Mouse (Mus musculus) cerebellum, postnatal 36 days (tissue): ENCODE measurements at regions not wholly inside any gene's neighbourhood (a gene's known extent, or its start where the extent isn't known, plus 50 kb on each side); places are given as distances from the start of the nearest gene placed in this dataset.

Source experiments
- DNase-seq, 2 experiments: peaks; one replicate each; pipeline ENCODE4 v3.0.0; 2021 to 2022; ENCODE audit warnings: mixed read lengths in 2 of 2

DNA sequence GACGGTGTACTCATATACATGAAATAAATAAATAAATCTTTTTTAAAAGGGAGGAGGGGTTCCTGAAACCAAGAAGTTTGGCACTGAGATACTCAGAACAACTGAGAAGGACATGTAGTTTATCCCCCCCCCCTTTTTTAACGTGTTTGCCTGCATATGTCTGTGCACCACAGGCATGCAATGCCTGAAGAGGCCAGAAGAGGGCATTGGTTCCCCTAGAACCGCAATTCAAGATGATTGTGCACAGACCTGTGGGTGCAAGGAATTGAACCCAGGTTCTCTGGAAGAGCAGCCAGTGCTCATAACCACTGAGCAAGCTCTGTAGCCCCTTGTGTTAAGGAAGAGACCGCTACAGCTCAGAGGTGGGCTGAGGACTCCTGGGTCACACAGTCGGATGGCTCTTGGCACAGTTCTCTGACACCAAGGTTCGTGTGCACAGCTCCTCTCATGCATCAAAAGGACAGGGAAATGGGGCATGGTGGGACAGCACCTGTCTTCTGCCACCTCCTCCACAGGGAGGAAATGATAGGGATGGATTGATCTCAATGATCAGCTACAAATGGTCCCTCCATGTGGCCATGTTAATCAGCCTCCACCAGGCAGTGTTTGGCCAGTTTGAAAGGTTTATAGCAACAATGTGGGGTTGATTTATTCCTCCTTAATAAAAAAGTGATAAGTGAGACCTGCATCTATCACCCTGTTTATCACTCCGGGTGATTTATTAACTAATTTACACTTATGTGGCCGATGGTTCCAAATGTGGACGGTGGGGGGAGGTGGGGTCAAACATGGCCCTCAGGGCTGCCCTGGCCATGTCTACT, 58.5 kb upstream of the Top1 start:
- DNase-seq, result no peak

DNA sequence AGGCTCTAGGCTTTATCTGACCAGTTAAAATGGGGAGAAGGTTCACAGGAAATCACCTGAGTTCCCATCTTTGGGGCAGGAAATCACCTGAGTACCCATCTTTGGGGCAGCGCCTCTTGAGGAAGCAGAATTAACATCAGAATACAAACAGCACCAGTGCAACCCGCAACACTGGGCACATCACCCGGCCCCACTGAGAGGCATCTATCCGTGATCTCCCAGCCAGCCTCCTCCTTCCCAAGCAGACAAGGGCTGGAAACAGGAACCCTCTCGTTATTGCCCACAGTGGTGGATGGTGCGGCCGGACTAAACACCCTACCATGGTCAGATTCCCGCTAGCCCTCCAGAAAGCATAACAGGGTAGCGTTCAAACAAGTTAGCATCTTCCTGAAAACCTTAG, 57.3 kb upstream of the Top1 start:
- no peak for DNase-seq

GRCm38 (mm10) chr2:160590209-160590910, 55.3 kb upstream of the Top1 start:
- DNase-seq, result no peak

- no peak for DNase-seq
Observed at GRCm38 (mm10) chr2:160591446-160592180, 54.1 kb upstream of the Top1 start.

DNA sequence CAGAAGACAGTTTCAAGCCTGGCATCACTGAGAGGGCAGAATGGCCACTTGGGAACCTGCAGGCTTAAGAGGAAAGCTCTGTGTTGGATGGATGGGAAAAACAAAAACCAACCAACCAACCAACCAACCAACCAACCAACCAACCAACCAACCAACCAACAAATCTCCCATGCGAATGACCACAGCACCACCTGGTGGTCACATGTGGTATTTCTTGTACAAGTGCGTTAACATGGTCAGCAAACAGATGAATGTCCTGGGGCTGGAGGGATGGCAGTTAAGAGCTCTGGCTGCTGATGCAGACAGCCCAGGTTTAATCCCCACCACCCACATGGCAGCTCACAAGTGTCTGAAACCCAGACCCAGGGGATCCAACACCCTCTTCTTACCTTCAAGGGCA, 52.7 kb upstream of the Top1 start:
- DNase-seq, result peak; percentile 66 to 78
